Mouse (Mus musculus) layer of hippocampus, adult 18-20 months (tissue): ENCODE results near the gene Asb16. TPM values are rescaled to one million over a fixed set of nuclear protein-coding genes. Genes with fewer than 3 reads are reported as not detected.

Source experiments
- DNase-seq, 2 experiments: peaks; one replicate each; pipeline ENCODE4 v3.0.0; 2022; ENCODE audit warnings: low spot score in 2 of 2
- total RNA-seq, 2 experiments: library from RNA; stranded (reverse); gene quantifications; 2 replicates each; pipeline ENCODE4 v1.2.3; 2021

Gene Asb16
- total RNA-seq, 2 experiments from 2014 or later = 2.3 to 2.9 TPM

GRCm38 (mm10) chr11:102285095-102285834 lies 16.7 kb downstream of the Asb16 start:
- DNase-seq = no peak

GRCm38 (mm10) chr11:102287485-102287884 lies 18.9 kb downstream of the Asb16 start:
- DNase-seq = no peak

GRCm38 (mm10) chr11:102288027-102288804 lies 19.7 kb downstream of the Asb16 start:
- no peak for DNase-seq

- no peak for DNase-seq
These were observed 20.4 kb downstream of the Asb16 start for GRCm38 (mm10) chr11:102288913-102289312.

GRCm38 (mm10) chr11:102289511-102290100 lies 21.1 kb downstream of the Asb16 start:
- DNase-seq = no peak

- no peak for DNase-seq
These were observed 21.6 kb downstream of the Asb16 start for GRCm38 (mm10) chr11:102290141-102290540.

- no peak for DNase-seq
These were observed 22.6 kb downstream of the Asb16 start for GRCm38 (mm10) chr11:102291051-102291535.

GRCm38 (mm10) chr11:102293971-102294370 lies 25.4 kb downstream of the Asb16 start:
- DNase-seq = no peak

- no peak for DNase-seq
These were observed 25.9 kb downstream of the Asb16 start for GRCm38 (mm10) chr11:102294416-102294815.

- DNase-seq = peak in 1 of 2 experiments; percentile 47
These were observed 26.5 kb downstream of the Asb16 start for GRCm38 (mm10) chr11:102294887-102295597.

- no peak for DNase-seq
These were observed 27.3 kb downstream of the Asb16 start for GRCm38 (mm10) chr11:102295598-102296471.

- peak; percentile 98 to 99 for DNase-seq
These were observed 28.2 kb downstream of the Asb16 start, which contains the start of gene Atxn7l3 for GRCm38 (mm10) chr11:102296491-102297472. Atxn7l3 (minus strand) TSS chr11:102296631.

- no peak for DNase-seq
These were observed 29.3 kb downstream of the Asb16 start for GRCm38 (mm10) chr11:102297577-102298556.

- no peak for DNase-seq
These were observed 31.3 kb downstream of the Asb16 start for GRCm38 (mm10) chr11:102299839-102300238.

- no peak for DNase-seq
These were observed 35.6 kb downstream of the Asb16 start for GRCm38 (mm10) chr11:102304141-102304540.

GRCm38 (mm10) chr11:102305359-102305758 lies 36.8 kb downstream of the Asb16 start:
- no peak for DNase-seq

GRCm38 (mm10) chr11:102308104-102308503 lies 39.6 kb downstream of the Asb16 start:
- no peak for DNase-seq

- DNase-seq = peak; percentile 95 to 97
These were observed 40.4 kb downstream of the Asb16 start for GRCm38 (mm10) chr11:102308979-102309378.
